Mouse (Mus musculus): ENCODE results near the gene Igtp.

- no peak for TF ChIP-seq CTCF (conservative IDR thresholded peaks at IDR 0.05 in 1 of 2, IDR thresholded peaks at IDR 0.05 in 1 of 2; ENCODE audit: low read depth in 2 of 2, low read length in 2 of 2)
- no peak for TF ChIP-seq CHD1 (IDR thresholded peaks at IDR 0.05; ENCODE audit: low read depth, low read length)
- peak; percentile 76 for TF ChIP-seq RCOR1 (conservative IDR thresholded peaks at IDR 0.05; ENCODE audit: low read depth, low read length)
- TF ChIP-seq ZC3H11A (IDR thresholded peaks at IDR 0.05; ENCODE audit: low read depth, low read length): no peak
- TF ChIP-seq JUND (conservative IDR thresholded peaks at IDR 0.05; ENCODE audit: low read depth, low read length): no peak
- TF ChIP-seq E2F4 (IDR thresholded peaks at IDR 0.05; ENCODE audit: insufficient replicate concordance, low read depth, low read length): no peak
- peak; percentile 57; the same call in 1 of the 2 replicates for TF ChIP-seq POLR2A (IDR thresholded peaks at IDR 0.05; ENCODE audit: low read depth, low read length)
- TF ChIP-seq USF1 (IDR thresholded peaks at IDR 0.05; ENCODE audit: low read depth, low read length): no peak; the same call in 1 of the 2 replicates
These were observed 11.0 kb downstream of the Igtp start for GRCm38 (mm10) chr11:58210321-58210886.

Data from CH12.LX (cell line).